Mouse (Mus musculus) forebrain, embryonic 11.5 days (tissue): ENCODE measurements around the gene Slc35f4. TPM values are rescaled to one million over a fixed set of nuclear protein-coding genes. Genes with fewer than 3 reads are reported as not detected.

Experiments used
- ATAC-seq: fragments of 200-750 bp; cut with Nextera tagmentation; replicated peaks from 2 replicates; pipeline ENCODE4 v1.8.0; 2017; ENCODE audit warnings: moderate TSS enrichment; ENCODE audit not compliant: low FRiP score
- DNase-seq: peaks from one replicate; pipeline ENCODE4 v3.0.0-alpha.2; 2017; ENCODE audit warnings: low spot score
- H3K27ac ChIP-seq: fragments of 300-500 bp; sonication (generic); 2 replicates; pipeline ENCODE4 v1.5.1; 2014; ENCODE audit warnings: low read depth, low read length
- H3K27me3 ChIP-seq: fragments of 300-500 bp; sonication (generic); 2 replicates; pipeline ENCODE4 v1.6.1; 2014; ENCODE audit warnings: mild to moderate bottlenecking, low read length, mixed read lengths; ENCODE audit not compliant: control insufficient read depth, insufficient read depth
- H3K36me3 ChIP-seq: fragments of 300-500 bp; sonication (generic); 2 replicates; pipeline ENCODE4 v1.6.1; 2014; ENCODE audit warnings: mild to moderate bottlenecking, low read length, moderate library complexity, mixed read lengths; ENCODE audit not compliant: control insufficient read depth, insufficient read depth
- H3K4me1 ChIP-seq: fragments of 300-500 bp; sonication (generic); replicated peaks from 2 replicates; pipeline ENCODE4 v1.6.1; 2014; ENCODE audit warnings: low read length, mixed read lengths; ENCODE audit not compliant: control insufficient read depth, insufficient read depth
- H3K4me2 ChIP-seq: fragments of 300-500 bp; sonication (generic); 2 replicates; pipeline ENCODE4 v1.6.1; 2014; ENCODE audit warnings: low read depth, mild to moderate bottlenecking, low read length, moderate library complexity, mixed read lengths; ENCODE audit not compliant: severe bottlenecking
- H3K4me3 ChIP-seq: fragments of 300-500 bp; sonication (generic); 2 replicates; pipeline ENCODE4 v1.5.1; 2014; ENCODE audit warnings: low read depth, low read length
- H3K9ac ChIP-seq: fragments of 300-500 bp; sonication (generic); 2 replicates; pipeline ENCODE4 v1.6.1; 2014; ENCODE audit warnings: low read length
- H3K9me3 ChIP-seq: fragments of 300-500 bp; sonication (generic); 2 replicates; pipeline ENCODE4 v1.6.1; 2016; ENCODE audit warnings: low read length, mixed read lengths; ENCODE audit not compliant: control insufficient read depth
- WGBS: fragments of 180-500 bp; shearing (Covaris S2); extraction: QIAGEN DNeasy Blood & Tissue Kit; methylation state at CpG from one replicate; pipeline ENCODE4 v1.1.7; 2014; 5-methylcytosine and 5-hydroxymethylcytosine counted together
- polyA plus RNA-seq: library from polyadenylated mRNA; unstranded; fragments of >200 nt; fragmentation: Nextera tagmentation; extraction: Ambion mirVana; gene quantifications from 2 replicates; pipeline ENCODE4 v1.2.1, GENCODE M21; 2014

Gene Slc35f4
- polyA plus RNA-seq, 1 experiment from 2014 or later, result not detected

DNA sequence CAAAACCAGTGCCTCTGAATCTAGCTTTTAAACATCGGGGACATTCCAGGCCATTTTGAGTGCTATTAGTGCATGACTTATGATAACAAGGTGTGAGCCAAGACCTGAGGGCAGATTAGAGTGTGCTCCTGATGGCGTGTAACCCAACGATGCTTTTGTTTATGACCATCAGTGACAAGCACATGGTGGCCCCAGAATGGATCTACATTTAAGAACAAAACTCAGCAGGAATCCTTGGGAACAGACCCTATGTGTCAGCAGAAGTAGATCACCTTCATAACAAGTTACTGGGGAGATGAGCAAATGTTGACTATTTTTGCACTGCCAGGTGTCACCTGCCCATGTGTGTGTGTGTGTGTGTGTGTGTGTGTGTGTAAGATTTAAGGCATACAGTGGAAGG is 218.0 kb downstream of the Slc35f4 start:
- ATAC-seq (no peak), DNase-seq (no peak)
- WGBS, result 89% methylated on average over 3 of the region's 3 CpGs
- no peak overlapping the region for H3K4me2 ChIP-seq
- 0 out of 2 replicates have a peak, but pooled peaks cover 2% of the 10 kb centered on the region for H3K4me1 ChIP-seq
- H3K9me3 ChIP-seq, result no peaks in the 10 kb centered on the region
- H3K36me3 ChIP-seq, result no peaks in the 10 kb centered on the region
- H3K27me3 ChIP-seq, result no peaks in the 10 kb centered on the region
- H3K9ac ChIP-seq, result no peak overlapping the region
- no peak overlapping the region for H3K4me3 ChIP-seq
- no peak overlapping the region for H3K27ac ChIP-seq

- Histone ChIP-seq H3K27me3 (no peaks in the 10 kb centered on the region), H3K27ac (no peak overlapping the region), H3K4me3 (no peak overlapping the region), H3K9me3 (no peaks in the 10 kb centered on the region), H3K36me3 (no peaks in the 10 kb centered on the region), H3K9ac (no peak overlapping the region), H3K4me1 (0 out of 2 replicates have a peak, but pooled peaks cover 2% of the 10 kb centered on the region), H3K4me2 (no peak overlapping the region)
- ATAC-seq, result no peak
- no peak for DNase-seq
- WGBS, result 92% methylated on average over 9 of the region's 9 CpGs
Observed at GRCm38 (mm10) chr14:49305534-49306409, 220.1 kb downstream of the Slc35f4 start.

- Histone ChIP-seq H3K4me1 (0 out of 2 replicates have a peak, but pooled peaks cover 2% of the 10 kb centered on the region), H3K36me3 (no peaks in the 10 kb centered on the region), H3K27me3 (no peaks in the 10 kb centered on the region), H3K4me2 (no peak overlapping the region), H3K9ac (no peak overlapping the region), H3K27ac (no peak overlapping the region), H3K9me3 (no peaks in the 10 kb centered on the region), H3K4me3 (no peak overlapping the region)
- DNase-seq, result no peak
- no peak for ATAC-seq
- 69% methylated on average over 2 of the region's 2 CpGs for WGBS
Observed at GRCm38 (mm10) chr14:49302271-49302857, 223.5 kb downstream of the Slc35f4 start.

DNA sequence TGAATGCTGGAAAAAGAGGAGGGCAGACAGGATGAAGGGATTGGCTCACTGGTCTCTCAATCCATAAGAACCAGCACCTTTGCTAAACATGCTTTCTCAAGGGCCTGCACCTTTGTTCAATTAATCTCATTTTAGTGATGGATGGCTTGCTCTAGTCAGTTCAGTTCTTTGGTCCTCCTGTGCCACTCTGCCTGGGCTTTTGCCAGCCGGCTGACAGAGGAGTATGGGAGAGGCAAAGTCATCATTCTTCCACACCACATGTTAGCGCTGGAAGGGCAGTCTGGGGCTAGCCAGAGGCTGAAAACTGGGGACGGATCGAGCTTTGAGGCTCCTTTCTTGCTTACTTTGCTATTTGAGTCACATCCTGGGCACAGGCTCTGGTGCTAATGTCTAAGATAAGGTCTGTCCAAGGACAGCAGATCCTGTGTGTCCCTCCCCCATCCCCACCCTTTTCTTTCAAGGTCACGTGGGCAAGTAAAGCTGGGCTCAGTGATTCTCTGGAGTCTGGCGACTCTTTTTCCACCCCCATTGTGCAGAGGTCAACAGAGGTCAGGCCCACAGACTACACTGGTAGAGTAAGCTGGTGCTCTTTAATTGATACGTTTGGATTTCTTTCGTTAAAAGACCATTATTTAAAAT is 224.7 kb downstream of the Slc35f4 start:
- Histone ChIP-seq H3K4me3 (no peak overlapping the region), H3K4me1 (0 out of 2 replicates have a peak, but pooled peaks cover 2% of the 10 kb centered on the region), H3K27me3 (no peaks in the 10 kb centered on the region), H3K27ac (no peak overlapping the region), H3K36me3 (no peaks in the 10 kb centered on the region), H3K4me2 (no peak overlapping the region), H3K9me3 (no peaks in the 10 kb centered on the region), H3K9ac (no peak overlapping the region)
- DNase-seq (no peak), ATAC-seq (no peak)
- 33% methylated on average over 8 of the region's 8 CpGs for WGBS

DNA sequence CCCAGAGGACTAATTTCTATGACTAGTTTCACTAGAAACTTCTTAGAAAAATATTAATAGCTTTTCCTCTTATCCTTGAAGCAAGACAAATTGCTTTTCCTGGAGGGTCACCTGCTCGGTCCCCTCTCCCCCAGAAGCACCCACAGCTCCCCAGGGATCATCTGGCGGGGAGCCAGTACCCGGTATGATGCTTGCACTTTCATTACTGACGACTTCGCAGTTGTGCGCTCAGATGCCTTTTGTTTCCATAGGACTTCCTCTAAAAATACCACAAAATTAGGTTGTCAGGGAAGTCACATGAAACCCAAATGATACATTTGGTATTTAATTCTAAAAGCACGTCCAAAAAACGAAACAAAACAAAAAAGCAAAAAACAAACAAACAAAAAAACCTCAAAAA is 225.5 kb downstream of the Slc35f4 start:
- Histone ChIP-seq H3K36me3 (no peaks in the 10 kb centered on the region), H3K27me3 (no peaks in the 10 kb centered on the region), H3K9ac (no peak overlapping the region), H3K4me3 (no peak overlapping the region), H3K4me1 (0 out of 2 replicates have a peak, but pooled peaks cover 2% of the 10 kb centered on the region), H3K4me2 (no peak overlapping the region), H3K27ac (no peak overlapping the region), H3K9me3 (no peaks in the 10 kb centered on the region)
- 84% methylated on average over 8 of the region's 8 CpGs for WGBS
- ATAC-seq, result no peak
- DNase-seq, result no peak

DNA sequence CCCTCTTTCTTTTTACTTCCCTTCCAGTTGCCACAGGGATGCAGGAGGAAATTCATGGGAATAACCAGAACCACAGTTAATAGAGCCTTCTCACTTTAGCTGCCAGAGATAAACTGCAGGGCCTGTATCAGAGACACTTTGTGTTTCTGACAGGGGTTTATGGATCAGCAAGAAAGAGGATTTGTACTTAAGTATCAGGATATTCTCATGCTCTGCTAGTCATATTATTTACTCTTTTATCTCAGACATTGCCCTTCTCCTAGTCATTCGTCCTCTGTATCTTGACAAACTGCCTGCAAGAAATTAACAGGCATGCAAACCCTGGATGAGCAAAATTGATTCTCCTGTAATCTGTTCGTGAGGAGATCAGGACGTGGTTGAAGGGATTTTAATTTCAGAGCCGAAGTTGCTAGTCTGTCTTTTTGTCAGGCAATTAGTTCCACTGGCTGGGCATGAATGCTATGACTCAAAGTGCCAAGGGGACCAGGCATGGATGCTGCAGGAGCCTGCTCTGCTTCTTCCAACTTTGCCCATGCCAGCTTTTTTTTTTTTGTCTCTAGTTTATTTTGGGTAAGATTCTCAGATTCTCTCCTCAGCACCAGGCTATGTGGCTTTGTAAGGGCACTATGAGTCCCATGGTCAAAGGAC is 231.9 kb downstream of the Slc35f4 start:
- Histone ChIP-seq H3K4me1 (peaks cover 2% of the 10 kb centered on the region; the same call in 1 of the 2 replicates), H3K9ac (no peak overlapping the region), H3K36me3 (no peaks in the 10 kb centered on the region), H3K27me3 (no peaks in the 10 kb centered on the region), H3K27ac (peak overlapping the region; percentile 46; the same call in 1 of the 2 replicates), H3K9me3 (no peaks in the 10 kb centered on the region), H3K4me2 (no peak overlapping the region), H3K4me3 (no peak overlapping the region)
- DNase-seq (peak; percentile 62), ATAC-seq (peak; percentile 76)
- 13% methylated on average over 4 of the region's 4 CpGs for WGBS

- Histone ChIP-seq H3K27ac (no peak overlapping the region), H3K4me2 (no peak overlapping the region), H3K4me1 (peaks cover 2% of the 10 kb centered on the region; the same call in 1 of the 2 replicates), H3K9ac (no peak overlapping the region), H3K27me3 (no peaks in the 10 kb centered on the region), H3K4me3 (no peak overlapping the region), H3K9me3 (no peaks in the 10 kb centered on the region), H3K36me3 (no peaks in the 10 kb centered on the region)
- ATAC-seq (no peak), DNase-seq (no peak)
- 89% methylated on average over 3 of the region's 3 CpGs for WGBS
Observed at GRCm38 (mm10) chr14:49290029-49290745, 235.7 kb downstream of the Slc35f4 start.
